Mouse (Mus musculus) embryonic facial prominence, embryonic 11.5 days (tissue): ENCODE measurements around the gene Shank2. TPM values are rescaled to one million over a fixed set of nuclear protein-coding genes. Genes with fewer than 3 reads are reported as not detected.

ENCODE experiments used
- ATAC-seq: fragments of 200-750 bp; cut with Nextera tagmentation; replicated peaks from 2 replicates; pipeline ENCODE4 v1.8.0; 2017; ENCODE audit warnings: low read depth; ENCODE audit not compliant: insufficient number of reproducible peaks, low FRiP score, low TSS enrichment
- DNase-seq: peaks from one replicate; pipeline ENCODE4 v3.0.0-alpha.2; 2015; ENCODE audit warnings: low spot score
- H3K27ac ChIP-seq: fragments of 300-500 bp; sonication (generic); replicated peaks from 2 replicates; pipeline ENCODE4 v1.5.1; 2014; ENCODE audit warnings: mild to moderate bottlenecking, low read depth, low read length, control low read depth
- H3K27me3 ChIP-seq: fragments of 300-500 bp; sonication (generic); 2 replicates; pipeline ENCODE4 v1.6.1; 2014; ENCODE audit warnings: mild to moderate bottlenecking, low read length, moderate library complexity, mixed read lengths; ENCODE audit not compliant: control insufficient read depth, insufficient read depth
- H3K36me3 ChIP-seq: fragments of 300-500 bp; sonication (generic); replicated peaks from 2 replicates; pipeline ENCODE4 v1.6.1; 2014; ENCODE audit warnings: low read depth, mild to moderate bottlenecking, low read length, moderate library complexity, mixed read lengths; ENCODE audit not compliant: control insufficient read depth, insufficient read depth
- H3K4me1 ChIP-seq: fragments of 300-500 bp; sonication (generic); 2 replicates; pipeline ENCODE4 v1.6.1; 2014; ENCODE audit warnings: low read length, mixed read lengths; ENCODE audit not compliant: control insufficient read depth, insufficient read depth
- H3K4me2 ChIP-seq: fragments of 300-500 bp; sonication (generic); 2 replicates; pipeline ENCODE4 v1.6.1; 2014; ENCODE audit warnings: low read depth, mild to moderate bottlenecking, control low read depth, low read length, moderate library complexity
- H3K4me3 ChIP-seq: fragments of 300-500 bp; sonication (generic); 2 replicates; pipeline ENCODE4 v1.5.1; 2014; ENCODE audit warnings: low read depth, low read length, control low read depth
- H3K9ac ChIP-seq: fragments of 300-500 bp; sonication (generic); replicated peaks from 2 replicates; pipeline ENCODE4 v1.6.1; 2014; ENCODE audit warnings: mild to moderate bottlenecking, control low read depth, low read length
- H3K9me3 ChIP-seq: fragments of 300-500 bp; sonication (generic); replicated peaks from 2 replicates; pipeline ENCODE4 v1.6.1; 2016; ENCODE audit warnings: mild to moderate bottlenecking, low read length, inconsistent platforms, mixed read lengths; ENCODE audit not compliant: control insufficient read depth
- WGBS: fragments of 180-500 bp; shearing (Covaris S2); extraction: QIAGEN DNeasy Blood & Tissue Kit; methylation state at CpG from one replicate; pipeline ENCODE4 v1.1.7; 2014; 5-methylcytosine and 5-hydroxymethylcytosine counted together
- polyA plus RNA-seq: library from polyadenylated mRNA; unstranded; fragments of >200 nt; fragmentation: Nextera tagmentation; extraction: Ambion mirVana; gene quantifications from 2 replicates; pipeline ENCODE4 v1.2.1, GENCODE M21; 2014

The Shank2 gene
- polyA plus RNA-seq, 1 experiment from 2014 or later, result 1.3 TPM

GRCm38 (mm10) chr7:144338694-144339093 lies 337.0 kb downstream of the Shank2 start:
- 86% methylated on average over 5 of the region's 5 CpGs for WGBS
- H3K9ac ChIP-seq, result no peak overlapping the region
- no peaks in the 10 kb centered on the region for H3K4me1 ChIP-seq

DNA sequence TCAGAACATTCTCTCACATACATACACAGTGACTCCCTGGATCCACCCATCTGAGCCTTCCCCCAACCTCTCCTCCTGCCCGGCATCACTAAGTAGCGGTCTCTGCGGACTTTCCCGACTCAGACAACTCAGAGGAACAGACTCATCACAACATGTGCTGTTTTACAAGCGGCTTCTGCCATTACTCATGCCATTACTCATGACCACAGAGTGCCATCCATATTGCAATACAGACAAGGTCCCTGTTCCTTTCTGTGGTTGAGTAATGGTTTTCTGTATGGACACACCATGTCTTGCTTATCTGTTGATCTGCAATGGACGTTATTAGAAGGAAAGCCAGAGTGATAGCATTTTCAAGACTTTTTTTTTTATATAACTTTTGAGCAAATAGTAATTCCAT lies 338.6 kb downstream of the Shank2 start:
- no peaks in the 10 kb centered on the region for H3K27me3 ChIP-seq
- no peak overlapping the region for H3K27ac ChIP-seq
- H3K36me3 ChIP-seq, result no peaks in the 10 kb centered on the region
- no peak overlapping the region for H3K9ac ChIP-seq
- H3K9me3 ChIP-seq, result no peaks in the 10 kb centered on the region
- no peak overlapping the region for H3K4me3 ChIP-seq
- 89% methylated on average over 6 of the region's 6 CpGs for WGBS
- H3K4me1 ChIP-seq, result no peaks in the 10 kb centered on the region
- no peak for ATAC-seq
- no peak for DNase-seq
- H3K4me2 ChIP-seq, result no peak overlapping the region

More at GRCm38 (mm10) chr7:144338694-144339093, 337.0 kb downstream of the Shank2 start:
- no peak overlapping the region for H3K4me2 ChIP-seq
- no peaks in the 10 kb centered on the region for H3K27me3 ChIP-seq
- DNase-seq (no peak), ATAC-seq (no peak)
- H3K27ac ChIP-seq, result no peak overlapping the region
- H3K4me3 ChIP-seq, result no peak overlapping the region
- no peaks in the 10 kb centered on the region for H3K36me3 ChIP-seq
- H3K9me3 ChIP-seq, result no peaks in the 10 kb centered on the region

GRCm38 (mm10) chr7:144366133-144366532 lies 364.4 kb downstream of the Shank2 start:
- Histone ChIP-seq H3K4me2 (no peak overlapping the region), H3K9ac (no peak overlapping the region), H3K27me3 (no peaks in the 10 kb centered on the region), H3K9me3 (no peaks in the 10 kb centered on the region), H3K4me3 (no peak overlapping the region), H3K27ac (no peak overlapping the region), H3K4me1 (no peaks in the 10 kb centered on the region), H3K36me3 (no peaks in the 10 kb centered on the region)
- ATAC-seq (no peak), DNase-seq (no peak)
- 86% methylated on average over 2 of the region's 2 CpGs for WGBS

- WGBS, result 88% methylated on average over 8 of the region's 8 CpGs
- no peak overlapping the region for H3K4me2 ChIP-seq
- H3K36me3 ChIP-seq, result no peaks in the 10 kb centered on the region
- H3K9me3 ChIP-seq, result no peaks in the 10 kb centered on the region
- no peak for DNase-seq
- no peak overlapping the region for H3K27ac ChIP-seq
- no peaks in the 10 kb centered on the region for H3K27me3 ChIP-seq
- ATAC-seq, result no peak
- H3K4me3 ChIP-seq, result no peak overlapping the region
- H3K9ac ChIP-seq, result no peak overlapping the region
- no peaks in the 10 kb centered on the region for H3K4me1 ChIP-seq
Observed at GRCm38 (mm10) chr7:144373059-144373458, 371.3 kb downstream of the Shank2 start.

DNA sequence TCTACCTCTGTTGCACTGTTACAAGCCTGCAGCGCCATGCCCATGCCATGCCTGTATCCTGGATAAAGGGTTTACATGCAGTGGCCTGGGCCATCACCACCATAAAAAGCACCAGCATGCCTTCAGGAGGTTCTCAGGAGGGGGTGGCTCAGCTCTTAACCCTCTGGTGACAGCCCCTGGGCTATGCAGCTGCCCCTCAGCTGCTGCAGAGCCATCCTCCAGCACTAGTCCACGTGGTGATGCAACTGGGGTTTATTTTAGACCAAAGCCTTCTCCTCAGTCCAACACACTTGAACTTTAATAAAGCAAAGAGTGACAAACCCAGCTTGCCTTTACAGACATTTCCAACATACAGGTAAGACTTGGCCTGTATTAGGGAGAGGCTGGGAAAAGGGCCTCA lies 373.8 kb downstream of the Shank2 start:
- Histone ChIP-seq H3K4me3 (no peak overlapping the region), H3K27ac (no peak overlapping the region), H3K9me3 (no peaks in the 10 kb centered on the region), H3K4me1 (no peaks in the 10 kb centered on the region), H3K4me2 (no peak overlapping the region), H3K27me3 (no peaks in the 10 kb centered on the region), H3K36me3 (no peaks in the 10 kb centered on the region), H3K9ac (no peak overlapping the region)
- WGBS, result 69% methylated on average over 2 of the region's 2 CpGs
- DNase-seq (no peak), ATAC-seq (no peak)

DNA sequence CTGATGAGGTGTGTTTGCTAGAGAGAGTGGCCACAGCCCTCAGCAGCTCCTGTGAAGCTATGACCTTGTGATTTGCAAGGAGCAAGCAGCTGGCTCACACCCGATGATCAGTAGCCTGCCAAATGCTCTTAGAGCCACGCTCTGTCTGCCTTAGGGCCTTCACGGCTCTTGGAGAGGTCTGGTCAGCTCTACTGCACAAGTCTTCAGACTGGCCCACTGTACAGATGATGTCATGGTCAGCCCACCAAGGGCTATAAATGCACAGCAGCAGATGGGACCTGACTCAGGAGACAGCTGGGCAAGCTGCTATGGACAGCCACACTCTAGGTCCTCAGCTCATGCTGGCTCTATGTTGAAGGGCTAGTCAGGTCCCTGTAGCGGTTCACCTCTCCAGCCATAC lies 376.5 kb downstream of the Shank2 start:
- Histone ChIP-seq H3K36me3 (no peaks in the 10 kb centered on the region), H3K4me3 (no peak overlapping the region), H3K9ac (no peak overlapping the region), H3K9me3 (no peaks in the 10 kb centered on the region), H3K27ac (no peak overlapping the region), H3K4me2 (no peak overlapping the region), H3K27me3 (no peaks in the 10 kb centered on the region), H3K4me1 (no peaks in the 10 kb centered on the region)
- DNase-seq (no peak), ATAC-seq (no peak)
- 82% methylated on average over 4 of the region's 4 CpGs for WGBS

DNA sequence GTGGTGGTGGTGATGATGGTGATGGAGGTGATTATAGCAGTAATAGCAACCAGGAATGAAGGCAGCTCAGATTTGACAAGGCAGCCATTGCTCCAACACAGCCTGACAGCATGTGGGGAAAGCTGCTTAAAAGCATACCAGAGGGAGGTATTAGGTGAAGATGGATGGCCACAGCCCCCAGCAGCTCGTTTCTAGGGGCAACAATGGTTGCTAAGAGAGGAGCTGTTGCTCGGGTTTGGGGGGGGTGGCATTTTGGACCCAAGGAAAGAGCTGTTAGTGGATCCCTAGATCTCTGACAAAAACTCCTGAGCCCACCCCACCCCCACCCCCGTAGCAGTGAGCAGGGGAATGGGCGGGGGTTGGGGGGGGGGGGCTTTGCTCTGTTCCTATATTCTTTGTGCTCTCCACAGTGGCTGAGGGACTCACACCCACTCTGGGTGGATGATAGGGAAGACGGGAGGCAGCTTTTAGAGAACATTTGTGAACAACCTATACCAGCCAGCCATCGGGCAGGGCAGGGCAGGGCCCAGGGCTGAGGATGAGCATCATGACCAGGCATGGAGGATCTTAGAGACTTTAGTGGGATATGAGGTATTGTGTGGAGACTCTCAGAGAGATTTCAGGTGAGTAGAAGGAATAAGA lies 377.6 kb downstream of the Shank2 start:
- H3K9ac ChIP-seq, result no peak overlapping the region
- WGBS, result 56% methylated on average over 6 of the region's 6 CpGs
- H3K9me3 ChIP-seq, result no peaks in the 10 kb centered on the region
- no peaks in the 10 kb centered on the region for H3K4me1 ChIP-seq
- no peaks in the 10 kb centered on the region for H3K36me3 ChIP-seq
- ATAC-seq (no peak), DNase-seq (no peak)
- H3K4me2 ChIP-seq, result no peak overlapping the region
- no peak overlapping the region for H3K27ac ChIP-seq
- no peak overlapping the region for H3K4me3 ChIP-seq
- no peaks in the 10 kb centered on the region for H3K27me3 ChIP-seq

GRCm38 (mm10) chr7:144381588-144381987 lies 379.9 kb downstream of the Shank2 start:
- H3K4me1 ChIP-seq, result no peaks in the 10 kb centered on the region
- WGBS, result 74% methylated on average over 10 of the region's 10 CpGs
- no peaks in the 10 kb centered on the region for H3K9me3 ChIP-seq
- no peak overlapping the region for H3K4me2 ChIP-seq
- H3K27me3 ChIP-seq, result no peaks in the 10 kb centered on the region
- no peak overlapping the region for H3K9ac ChIP-seq
- DNase-seq (no peak), ATAC-seq (no peak)
- H3K36me3 ChIP-seq, result no peaks in the 10 kb centered on the region
- H3K4me3 ChIP-seq, result no peak overlapping the region
- no peak overlapping the region for H3K27ac ChIP-seq
